Mouse (Mus musculus) heart, postnatal 0 days (tissue): ENCODE measurements around the gene Tnrc6a. TPM values are rescaled to one million over a fixed set of nuclear protein-coding genes. Genes with fewer than 3 reads are reported as not detected.

Source experiments
- ATAC-seq: fragments of 200-750 bp; cut with Nextera tagmentation; 2 replicates; pipeline ENCODE4 v1.8.0; 2017; ENCODE audit warnings: low read depth, moderate number of reproducible peaks, moderate library complexity; ENCODE audit not compliant: insufficient read depth
- DNase-seq: peaks from one replicate; pipeline ENCODE4 v3.0.0-alpha.2; 2016; ENCODE audit warnings: low spot score
- H3K27ac ChIP-seq: fragments of 300-500 bp; sonication (generic); 2 replicates; pipeline ENCODE4 v1.5.1; 2014; ENCODE audit warnings: low read depth, mild to moderate bottlenecking
- H3K27me3 ChIP-seq: fragments of 300-500 bp; sonication (generic); 2 replicates; pipeline ENCODE4 v1.6.1; 2014; ENCODE audit warnings: low read length, mixed read lengths; ENCODE audit not compliant: control insufficient read depth, insufficient read depth
- H3K36me3 ChIP-seq: fragments of 300-500 bp; sonication (generic); replicated peaks from 2 replicates; pipeline ENCODE4 v1.6.1; 2014; ENCODE audit warnings: low read length, mixed read lengths; ENCODE audit not compliant: control insufficient read depth, insufficient read depth
- H3K4me1 ChIP-seq: fragments of 300-500 bp; sonication (generic); 2 replicates; pipeline ENCODE4 v1.6.1; 2014; ENCODE audit warnings: antibody characterized with exemption; ENCODE audit not compliant: control insufficient read depth, insufficient read depth
- H3K4me2 ChIP-seq: fragments of 300-500 bp; sonication (generic); 2 replicates; pipeline ENCODE4 v1.6.1; 2014; ENCODE audit warnings: low read depth, mild to moderate bottlenecking, low read length, moderate library complexity
- H3K4me3 ChIP-seq: fragments of 300-500 bp; sonication (generic); 2 replicates; pipeline ENCODE4 v1.5.1; 2014; ENCODE audit warnings: low read depth, low read length
- H3K9ac ChIP-seq: fragments of 300-500 bp; sonication (generic); replicated peaks from 2 replicates; pipeline ENCODE4 v1.6.1; 2014; ENCODE audit warnings: low read depth, low read length, mixed read lengths
- H3K9me3 ChIP-seq: fragments of 300-500 bp; sonication (generic); replicated peaks from 2 replicates; pipeline ENCODE4 v1.6.1; 2016; ENCODE audit warnings: low read length; ENCODE audit not compliant: control insufficient read depth
- CTCF ChIP-seq: IDR thresholded peaks from 2 replicates; pipeline ENCODE4 v1.5.1; 2016; ENCODE audit warnings: antibody characterized with exemption, control low read depth, low read depth
- EP300 ChIP-seq: IDR thresholded peaks from 2 replicates; pipeline ENCODE4 v1.6.1; 2016; ENCODE audit warnings: antibody characterized with exemption, low read depth
- WGBS: fragments of 180-500 bp; shearing (Covaris S2); extraction: QIAGEN DNeasy Blood & Tissue Kit; methylation state at CpG from one replicate; pipeline ENCODE4 v1.1.7; 2014; 5-methylcytosine and 5-hydroxymethylcytosine counted together
- polyA plus RNA-seq: library from polyadenylated mRNA; unstranded; fragments of >200 nt; fragmentation: Nextera tagmentation; extraction: Ambion mirVana; gene quantifications from 2 replicates; pipeline ENCODE4 v1.2.1, GENCODE M21; 2015
- total RNA-seq: library from RNA; depleted of rRNA; stranded (reverse); fragments of >200 nt; gene quantifications from 2 replicates; pipeline ENCODE4 v1.2.3, GENCODE M21; 2014; ENCODE audit warnings: low replicate concordance

The Tnrc6a gene
- total and polyA plus RNA-seq, 2 experiments from 2014 or later = 33.6 to 41.4 TPM

- DNase-seq = no peak
- H3K27me3 ChIP-seq = no peaks in the 10 kb centered on the region
- H3K9me3 ChIP-seq = no peaks in the 10 kb centered on the region
- no peak overlapping the region for H3K27ac ChIP-seq
- no peaks in the 10 kb centered on the region for H3K36me3 ChIP-seq
- no peak overlapping the region for H3K4me2 ChIP-seq
- H3K4me1 ChIP-seq = peaks cover 21% of the 10 kb centered on the region
- no peak for ATAC-seq
- TF ChIP-seq CTCF (no peak), EP300 (no peak)
- no peak overlapping the region for H3K4me3 ChIP-seq
- WGBS = 64% methylated on average over 1 of the region's 1 CpGs
- H3K9ac ChIP-seq = no peak overlapping the region
Observed at GRCm38 (mm10) chr7:123105906-123106305, 17.8 kb upstream of the Tnrc6a start.

- no peak overlapping the region for H3K4me3 ChIP-seq
- no peaks in the 10 kb centered on the region for H3K9me3 ChIP-seq
- no peak for TF ChIP-seq EP300
- no peak for TF ChIP-seq CTCF
- no peak overlapping the region for H3K4me2 ChIP-seq
- DNase-seq (no peak), ATAC-seq (no peak)
- no peak overlapping the region for H3K27ac ChIP-seq
- no peaks in the 10 kb centered on the region for H3K27me3 ChIP-seq
- H3K9ac ChIP-seq = no peak overlapping the region
- H3K36me3 ChIP-seq = no peaks in the 10 kb centered on the region
- peaks cover 25% of the 10 kb centered on the region for H3K4me1 ChIP-seq
- 87% methylated on average over 2 of the region's 2 CpGs for WGBS
Observed at GRCm38 (mm10) chr7:123106326-123106725, 17.4 kb upstream of the Tnrc6a start.

- H3K9me3 ChIP-seq = no peaks in the 10 kb centered on the region
- no peaks in the 10 kb centered on the region for H3K36me3 ChIP-seq
- H3K4me1 ChIP-seq = peaks cover 25% of the 10 kb centered on the region
- H3K4me3 ChIP-seq = no peak overlapping the region
- no peak for DNase-seq
- TF ChIP-seq EP300 (no peak), CTCF (no peak)
- H3K27ac ChIP-seq = no peak overlapping the region; the same call in 1 of the 2 replicates
- 48% methylated on average over 13 of the region's 13 CpGs for WGBS
- H3K9ac ChIP-seq = no peak overlapping the region
- H3K4me2 ChIP-seq = no peak overlapping the region
- no peak for ATAC-seq
- H3K27me3 ChIP-seq = no peaks in the 10 kb centered on the region
Observed at GRCm38 (mm10) chr7:123108058-123109055, 15.3 kb upstream of the Tnrc6a start.

GRCm38 (mm10) chr7:123109361-123110000 lies 14.2 kb upstream of the Tnrc6a start:
- Histone ChIP-seq H3K9ac (no peak overlapping the region), H3K4me3 (no peak overlapping the region), H3K4me1 (peaks cover 25% of the 10 kb centered on the region), H3K4me2 (no peak overlapping the region), H3K9me3 (no peaks in the 10 kb centered on the region), H3K27ac (peak overlapping the region; percentile 73), H3K27me3 (no peaks in the 10 kb centered on the region), H3K36me3 (no peaks in the 10 kb centered on the region)
- 88% methylated on average over 7 of the region's 7 CpGs for whole genome bisulfite sequencing
- ATAC-seq (peak; percentile 10; the same call in 1 of the 2 replicates), DNase-seq (no peak)
- TF ChIP-seq EP300 = no peak
- no peak for TF ChIP-seq CTCF

GRCm38 (mm10) chr7:123110135-123110534 lies 13.6 kb upstream of the Tnrc6a start:
- TF ChIP-seq CTCF (no peak), EP300 (no peak)
- no peaks in the 10 kb centered on the region for H3K9me3 ChIP-seq
- peaks cover 25% of the 10 kb centered on the region for H3K4me1 ChIP-seq
- H3K4me2 ChIP-seq = 0 out of 2 replicates have a peak overlapping the region, but pooled peaks have one; percentile 9
- WGBS = 33% methylated on average over 3 of the region's 3 CpGs
- no peaks in the 10 kb centered on the region for H3K36me3 ChIP-seq
- H3K9ac ChIP-seq = no peak overlapping the region
- DNase-seq (peak; percentile 89), ATAC-seq (peak; percentile 90)
- H3K4me3 ChIP-seq = no peak overlapping the region
- H3K27me3 ChIP-seq = no peaks in the 10 kb centered on the region
- H3K27ac ChIP-seq = peak overlapping the region; percentile 73
